Mouse (Mus musculus) olfactory bulb, adult 2 months (tissue): ENCODE measurements around the gene Nos2.

Experiments used
- CTCF ChIP-seq: fragments of 200-500 bp; IDR thresholded peaks from 2 replicates; pipeline ENCODE4 v1.5.1; 2012; ENCODE audit warnings: low read depth, mild to moderate bottlenecking, low read length, moderate library complexity; ENCODE audit not compliant: insufficient read depth
- POLR2A ChIP-seq: fragments of 200-500 bp; IDR thresholded peaks from 2 replicates; pipeline ENCODE4 v1.6.1; 2012; ENCODE audit warnings: mild to moderate bottlenecking, low read depth, low read length, moderate library complexity; ENCODE audit not compliant: insufficient read depth

- no peak for TF ChIP-seq CTCF
- no peak for TF ChIP-seq POLR2A
Measured at GRCm38 (mm10) chr11:78922678-78923407, 2.3 kb downstream of the Nos2 start.
